18 mouse cellular contexts compared by ENCODE assay signal in the genomic region with DNA sequence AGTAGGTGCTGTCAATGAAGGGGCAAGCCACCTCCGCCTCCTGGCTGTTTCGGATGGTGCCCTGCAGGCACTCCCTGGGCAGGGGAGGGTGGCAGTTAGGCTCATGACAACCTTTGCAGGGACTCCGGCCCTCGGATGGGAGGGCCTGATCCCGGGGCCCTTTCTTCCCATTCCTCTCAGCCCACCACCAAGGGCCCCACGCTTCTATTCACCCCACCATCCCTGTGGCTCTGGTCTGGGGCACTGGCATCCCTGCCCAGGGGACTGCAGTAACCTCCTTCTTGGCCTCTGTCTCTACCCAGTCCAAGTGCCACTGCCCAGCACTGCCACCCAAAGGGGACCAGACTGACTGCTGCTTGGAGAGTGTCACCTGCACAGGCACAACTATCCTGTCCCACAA. TPM values are rescaled to one million over a fixed set of nuclear protein-coding genes. Genes with fewer than 3 reads are reported as not detected.
"Had no signal": no experiment of that assay in that cellular context is flagged by ENCODE, and none has a peak within 500 bp of the region (broad histone marks: within the 10 kb centered on the region; RNA-seq: fewer than 3 reads in every experiment).

No protein-coding gene starts in this region.

- H3K4me2 ChIP-seq: neural tube, embryonic 13.5 days; neural tube, embryonic 15.5 days; stomach, embryonic 15.5 days had no signal

- H3K4me1 ChIP-seq: neural tube, embryonic 13.5 days; neural tube, embryonic 15.5 days; stomach, embryonic 15.5 days had no signal

- H3K4me3 ChIP-seq: neural tube, embryonic 13.5 days; neural tube, embryonic 15.5 days; stomach, embryonic 15.5 days had no signal

- DNase-seq: retina, postnatal 1 day; right cerebral cortex, postnatal 14 days; right cerebral cortex, postnatal 4 days; spleen, adult 18-20 months; thymus, adult 18-20 months; thymus, adult 2 months; thymus, postnatal 14 days; thymus, postnatal 25 days; thymus, postnatal 36 days; thymus, postnatal 4 days had no signal

- H3K9ac ChIP-seq: neural tube, embryonic 13.5 days; neural tube, embryonic 15.5 days; stomach, embryonic 15.5 days had no signal

- H3K9me3 ChIP-seq: neural tube, embryonic 13.5 days; neural tube, embryonic 15.5 days; stomach, embryonic 15.5 days had no signal

- H3K27ac ChIP-seq: neural tube, embryonic 13.5 days; neural tube, embryonic 15.5 days; stomach, embryonic 15.5 days; stomach, postnatal 0 days had no signal

- H3K27me3 ChIP-seq: neural tube, embryonic 13.5 days; neural tube, embryonic 15.5 days; stomach, embryonic 15.5 days had no signal

RNA-seq across cellular contexts. Expression of gene Nrsn2, which starts 54.2 kb away (rescaled TPM):
- total RNA-seq: neutrophil, adult 5-6 weeks had no signal
- polyA plus RNA-seq: spleen, adult 2 months; thymus, postnatal 0 days; urinary bladder, adult 2 months had no signal
